Mouse (Mus musculus) thymus, postnatal 10 days (tissue): ENCODE measurements around the gene Ltbp2.

Source experiments
- DNase-seq, 2 experiments: peaks; one replicate each; pipeline ENCODE4 v3.0.0; 2021; ENCODE audit warnings: low spot score in 2 of 2

Ltbp2 gene

GRCm38 (mm10) chr12:84839965-84840364 lies 36.4 kb downstream of the Ltbp2 start:
- DNase-seq = no peak

DNA sequence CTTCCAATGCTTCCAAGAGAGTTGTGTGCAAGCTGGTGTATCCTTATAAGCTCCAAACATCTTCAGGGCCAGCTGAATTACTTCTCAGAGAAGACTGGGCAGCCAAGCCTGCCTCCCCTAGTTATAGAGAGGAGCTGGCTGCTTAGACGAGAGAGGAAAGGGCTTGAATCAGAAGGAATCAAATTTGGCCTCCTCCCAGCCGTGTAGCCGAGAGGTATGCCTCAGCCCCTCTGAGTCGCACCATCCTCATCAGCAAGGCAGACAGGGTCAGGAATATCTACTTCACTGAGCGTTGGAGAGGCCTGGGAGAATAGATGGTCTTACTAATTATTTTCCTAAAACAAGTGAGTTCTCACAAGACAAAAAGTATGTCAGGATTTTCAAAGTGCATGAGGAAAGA lies 40.7 kb downstream of the Ltbp2 start:
- DNase-seq = no peak

GRCm38 (mm10) chr12:84834773-84835172 lies 41.6 kb downstream of the Ltbp2 start:
- DNase-seq = no peak

DNA sequence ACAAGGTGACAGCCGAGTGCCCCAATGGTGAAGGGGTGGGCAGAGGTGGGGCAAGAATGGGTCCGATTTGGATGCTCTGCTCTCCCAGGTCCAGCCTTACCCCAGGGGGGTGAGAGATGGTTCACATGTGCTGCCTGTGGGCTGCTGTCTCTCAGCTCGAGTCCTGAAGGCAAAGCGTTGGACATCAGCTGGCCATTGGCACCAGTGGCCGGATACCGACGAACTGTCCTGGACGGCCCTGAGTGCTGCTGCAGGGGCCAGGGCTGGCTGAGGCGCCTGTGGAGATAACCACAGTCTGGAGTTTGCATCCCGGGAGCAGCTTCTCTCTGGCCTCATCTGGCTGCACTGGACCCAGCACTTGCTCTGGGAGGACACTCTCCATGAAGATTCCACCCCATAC lies 44.7 kb downstream of the Ltbp2 start:
- DNase-seq = no peak

DNA sequence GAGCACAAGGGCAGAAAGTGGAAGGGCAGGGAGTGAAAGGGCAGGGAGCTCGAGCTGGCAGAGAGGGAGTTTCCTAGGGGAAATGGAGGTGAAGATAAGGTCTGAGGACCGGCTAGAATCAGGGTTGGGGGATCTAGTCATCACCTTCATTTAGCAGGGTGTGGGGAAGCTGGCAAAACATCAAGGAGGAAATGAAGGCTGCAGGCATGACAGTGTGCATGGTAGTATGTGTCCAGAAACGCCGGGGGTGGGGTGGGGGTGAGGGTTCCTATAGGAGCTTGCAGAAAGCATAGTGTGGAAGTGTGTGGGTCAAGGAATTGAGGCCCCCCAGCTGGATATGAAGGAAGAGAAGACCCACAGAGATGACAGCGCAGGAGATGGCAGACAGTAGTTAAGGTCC lies 45.2 kb downstream of the Ltbp2 start:
- DNase-seq = no peak

- no peak for DNase-seq
These were observed 45.9 kb downstream of the Ltbp2 start for GRCm38 (mm10) chr12:84830438-84830837.

- DNase-seq = no peak
These were observed 46.4 kb downstream of the Ltbp2 start for GRCm38 (mm10) chr12:84829913-84830312.

DNA sequence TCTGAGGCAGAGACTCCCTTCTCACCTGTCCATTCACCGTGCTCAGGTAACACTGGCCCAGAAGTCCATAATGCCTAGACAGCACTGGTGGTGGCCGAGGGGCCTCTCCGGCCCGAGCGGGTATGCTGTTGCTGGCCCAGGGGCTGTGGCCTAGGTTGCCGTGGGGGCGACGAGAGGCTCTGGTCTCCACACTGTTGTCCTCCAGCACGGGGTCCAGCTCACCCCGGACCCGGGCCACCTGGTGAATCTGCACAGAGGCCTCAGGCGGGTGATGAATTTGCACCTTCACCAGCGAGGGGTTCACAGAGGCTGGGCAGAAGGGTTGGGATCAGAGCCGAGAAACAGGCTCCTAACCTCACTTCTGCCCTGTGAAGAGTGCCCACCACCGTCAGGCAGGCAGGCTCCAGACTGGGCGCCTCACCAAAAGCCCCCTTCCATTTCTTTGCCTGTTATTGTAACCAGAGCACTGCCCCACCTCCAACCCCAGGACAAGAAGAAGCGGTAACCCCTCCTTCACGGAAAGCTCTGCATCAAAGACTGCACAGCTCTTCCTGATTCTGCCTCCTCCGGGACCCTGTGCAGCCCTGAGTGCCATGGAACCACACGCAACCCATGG lies 47.1 kb downstream of the Ltbp2 start:
- DNase-seq = no peak

DNA sequence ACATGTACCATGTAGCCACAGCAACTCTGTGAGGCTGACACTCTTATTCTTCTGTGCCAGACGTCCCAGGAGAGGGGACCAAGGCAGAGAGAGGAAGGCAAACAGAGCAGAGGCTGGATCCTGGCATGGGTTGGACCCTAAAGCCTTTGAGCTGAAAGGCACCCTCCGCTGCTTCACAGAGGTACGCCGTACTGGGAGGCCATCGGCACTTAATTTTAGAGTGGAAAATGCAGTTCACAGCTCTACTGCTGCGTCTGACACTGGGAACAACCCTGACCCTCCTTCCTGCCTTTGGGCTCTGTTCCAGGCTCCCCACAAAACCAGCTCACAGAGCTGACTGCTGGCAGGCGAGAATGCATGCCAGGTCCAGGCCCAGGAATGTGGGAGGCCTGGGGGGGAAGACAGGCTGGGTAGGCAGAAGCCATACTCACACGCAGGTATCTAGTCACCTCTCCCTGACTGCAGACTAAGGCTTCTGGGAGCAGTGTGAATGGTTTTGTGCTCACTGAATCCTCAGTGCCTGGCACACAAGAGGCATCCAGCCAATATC lies 48.9 kb downstream of the Ltbp2 start:
- DNase-seq = no peak

GRCm38 (mm10) chr12:84824203-84824602 lies 52.1 kb downstream of the Ltbp2 start:
- no peak for DNase-seq

- DNase-seq = no peak
These were observed 52.7 kb downstream of the Ltbp2 start for GRCm38 (mm10) chr12:84823601-84824000.

- no peak for DNase-seq
These were observed 56.8 kb downstream of the Ltbp2 start for GRCm38 (mm10) chr12:84819236-84820168.

- DNase-seq = no peak
These were observed 57.8 kb downstream of the Ltbp2 start for GRCm38 (mm10) chr12:84818496-84818895.

DNA sequence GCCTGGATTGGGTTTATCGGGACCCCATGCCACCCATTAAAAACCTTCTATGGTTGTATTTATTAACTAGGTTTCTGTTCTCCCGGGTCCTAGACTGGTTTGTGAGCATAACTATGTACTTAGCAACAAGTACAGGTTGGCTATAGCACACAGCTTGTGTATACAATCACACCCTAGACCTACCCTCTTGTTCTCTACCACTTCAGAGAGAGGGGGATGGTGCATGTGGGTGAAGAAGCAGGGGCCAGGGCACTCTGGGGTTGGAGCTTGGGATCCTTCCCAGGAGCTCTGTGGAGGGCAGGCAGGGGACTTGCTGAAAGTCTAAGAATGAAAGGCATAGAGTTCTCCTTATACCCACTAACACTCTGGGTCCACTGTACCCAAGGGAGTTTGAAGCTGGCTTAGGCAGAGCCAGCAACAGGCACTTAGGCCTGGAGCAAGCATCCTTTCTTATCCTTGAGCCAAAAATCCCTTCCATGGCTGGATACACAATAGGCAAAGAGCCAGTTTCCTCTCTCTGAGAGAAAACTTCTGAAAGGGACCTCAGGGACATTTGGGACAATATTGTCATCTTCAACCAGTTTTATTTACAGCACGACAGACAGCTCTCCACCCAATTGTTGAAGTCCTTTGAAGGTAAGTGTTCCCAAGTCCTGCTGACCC lies 61.5 kb downstream of the Ltbp2 start:
- DNase-seq = no peak

GRCm38 (mm10) chr12:84813773-84814172 lies 62.6 kb downstream of the Ltbp2 start:
- no peak for DNase-seq

DNA sequence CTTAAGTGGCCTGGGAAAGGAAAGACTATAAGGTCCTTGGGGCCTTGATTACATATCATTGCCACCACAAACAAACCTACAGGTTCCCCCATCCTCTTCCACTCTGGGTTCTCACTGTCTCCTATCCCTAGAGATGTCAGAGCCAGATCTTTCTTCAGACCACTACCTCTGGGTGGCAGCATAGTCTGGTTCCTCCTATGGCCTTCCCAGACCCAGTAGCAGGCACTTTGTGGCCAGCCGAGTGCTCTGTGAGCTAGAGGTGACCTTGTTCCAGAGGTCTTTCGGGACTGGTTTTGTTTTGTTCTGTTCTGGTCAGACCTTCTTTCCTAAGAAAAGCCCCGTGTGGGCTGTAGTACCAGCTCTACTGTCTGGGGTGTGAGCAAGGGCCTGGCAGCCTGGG lies 64.3 kb downstream of the Ltbp2 start:
- DNase-seq = no peak

GRCm38 (mm10) chr12:84811510-84811909 lies 64.8 kb downstream of the Ltbp2 start:
- DNase-seq = no peak

DNA sequence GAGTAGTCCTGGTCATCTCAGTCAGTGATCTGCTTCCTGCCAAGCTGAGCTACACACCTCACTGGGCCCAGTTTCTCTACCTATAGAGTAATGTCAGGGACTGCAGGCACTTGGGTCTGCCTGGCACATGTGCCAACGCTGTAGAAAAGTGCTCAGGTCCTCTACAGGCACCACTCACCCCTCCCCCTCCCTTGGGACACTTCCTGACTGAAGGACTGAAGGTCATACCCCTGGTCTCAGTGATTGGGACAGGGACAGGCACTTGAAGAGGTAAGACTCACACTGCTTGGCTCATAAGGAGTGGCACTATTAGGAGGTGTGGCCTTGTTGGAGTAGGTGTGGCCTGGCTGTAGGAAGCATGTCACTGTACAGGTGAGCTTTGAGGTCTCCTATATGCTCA lies 65.5 kb downstream of the Ltbp2 start:
- no peak for DNase-seq

GRCm38 (mm10) chr12:84809033-84809432 lies 67.3 kb downstream of the Ltbp2 start:
- no peak for DNase-seq

GRCm38 (mm10) chr12:84807351-84807750 lies 69.0 kb downstream of the Ltbp2 start:
- DNase-seq = no peak

DNA sequence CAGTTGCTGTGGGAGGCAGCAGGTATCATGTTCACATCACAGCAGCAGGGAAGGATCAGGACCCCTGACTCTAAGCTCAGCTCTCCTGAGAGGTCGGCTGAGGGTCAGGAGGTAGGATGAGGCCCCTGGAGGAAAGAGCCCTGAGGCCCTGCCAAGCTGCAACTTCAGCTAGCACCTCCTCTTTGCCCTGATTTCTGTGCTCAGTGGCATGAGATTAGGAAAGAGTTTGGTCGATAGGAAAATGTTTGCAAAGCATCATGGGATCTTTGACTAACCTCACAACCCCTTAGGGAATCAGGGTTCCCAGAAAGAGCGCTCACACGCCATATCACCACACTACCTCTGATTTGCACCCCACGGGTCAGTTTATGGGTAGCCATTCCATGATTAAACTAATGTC lies 69.6 kb downstream of the Ltbp2 start:
- DNase-seq = no peak

GRCm38 (mm10) chr12:84806010-84806409 lies 70.3 kb downstream of the Ltbp2 start:
- DNase-seq = no peak
